Mouse (Mus musculus) erythroblast, adult 5-6 weeks (primary cell): ENCODE data around the gene Gabrd. TPM values are rescaled to one million over a fixed set of nuclear protein-coding genes. Genes with fewer than 3 reads are reported as not detected.

Experiments
- ATAC-seq: replicated peaks from 2 replicates; pipeline ENCODE4 v1.8.0; 2016; ENCODE audit warnings: moderate number of reproducible peaks, mild to moderate bottlenecking, moderate TSS enrichment, inconsistent platforms; ENCODE audit not compliant: poor library complexity, low FRiP score, severe bottlenecking
- total RNA-seq, 2 experiments: library from RNA; stranded (forward) in 1 of 2; stranded (reverse) in 1 of 2; fragments of 150-400 nt in 1 of 2; fragments of 200-764, 138-1000 nt in 1 of 2; gene quantifications; 2 replicates each; pipeline versions ENCODE4 v1.2.3 to v1.2.4; 2015 to 2017; ENCODE audit warnings: low replicate concordance in 2 of 2

The Gabrd gene
- total RNA-seq, 2 experiments from 2014 or later, result not detected

DNA sequence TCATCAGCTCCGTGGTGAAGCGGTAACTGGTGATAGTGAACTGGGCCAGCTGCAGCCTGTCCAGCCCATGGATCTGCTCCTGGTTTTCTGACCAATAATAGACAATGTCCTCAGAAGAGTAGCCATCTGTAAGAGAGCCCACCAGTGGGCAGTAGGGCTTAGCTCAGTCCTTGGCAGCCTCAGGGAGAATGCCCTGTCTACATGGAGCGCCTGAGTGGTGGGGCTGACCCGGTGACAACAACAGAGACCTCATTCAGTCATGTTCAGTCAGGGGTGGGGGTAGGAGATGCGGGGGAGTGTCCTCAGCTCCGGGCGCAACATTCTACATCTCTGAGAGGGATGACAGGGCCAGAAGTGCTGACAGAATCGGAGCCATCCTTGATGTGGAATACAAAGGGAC lies 10.7 kb downstream of the Gabrd start:
- ATAC-seq, result no peak

DNA sequence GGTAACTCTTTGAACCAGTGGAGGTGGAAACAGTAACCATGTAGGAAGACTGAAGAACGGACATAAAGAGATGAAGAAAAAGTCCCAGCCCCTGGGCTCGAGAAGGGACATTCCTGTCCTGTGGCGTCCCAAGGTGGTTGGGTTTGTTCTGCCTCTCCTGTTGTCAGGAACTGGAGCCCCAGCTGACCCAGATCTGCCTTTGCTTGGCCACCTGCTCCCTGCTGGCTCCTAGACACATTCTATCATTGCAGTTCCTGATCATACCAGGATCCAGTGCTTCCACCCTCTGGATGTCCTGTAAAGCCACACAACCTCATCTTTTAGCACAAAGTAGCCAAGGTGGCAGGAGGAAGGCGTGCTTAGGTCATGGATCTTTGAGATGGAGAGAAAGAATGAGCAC lies 14.6 kb downstream of the Gabrd start:
- ATAC-seq, result no peak

GRCm38 (mm10) chr4:155382752-155383151 lies 15.2 kb downstream of the Gabrd start:
- no peak for ATAC-seq

GRCm38 (mm10) chr4:155381974-155382373 lies 15.9 kb downstream of the Gabrd start:
- no peak for ATAC-seq

DNA sequence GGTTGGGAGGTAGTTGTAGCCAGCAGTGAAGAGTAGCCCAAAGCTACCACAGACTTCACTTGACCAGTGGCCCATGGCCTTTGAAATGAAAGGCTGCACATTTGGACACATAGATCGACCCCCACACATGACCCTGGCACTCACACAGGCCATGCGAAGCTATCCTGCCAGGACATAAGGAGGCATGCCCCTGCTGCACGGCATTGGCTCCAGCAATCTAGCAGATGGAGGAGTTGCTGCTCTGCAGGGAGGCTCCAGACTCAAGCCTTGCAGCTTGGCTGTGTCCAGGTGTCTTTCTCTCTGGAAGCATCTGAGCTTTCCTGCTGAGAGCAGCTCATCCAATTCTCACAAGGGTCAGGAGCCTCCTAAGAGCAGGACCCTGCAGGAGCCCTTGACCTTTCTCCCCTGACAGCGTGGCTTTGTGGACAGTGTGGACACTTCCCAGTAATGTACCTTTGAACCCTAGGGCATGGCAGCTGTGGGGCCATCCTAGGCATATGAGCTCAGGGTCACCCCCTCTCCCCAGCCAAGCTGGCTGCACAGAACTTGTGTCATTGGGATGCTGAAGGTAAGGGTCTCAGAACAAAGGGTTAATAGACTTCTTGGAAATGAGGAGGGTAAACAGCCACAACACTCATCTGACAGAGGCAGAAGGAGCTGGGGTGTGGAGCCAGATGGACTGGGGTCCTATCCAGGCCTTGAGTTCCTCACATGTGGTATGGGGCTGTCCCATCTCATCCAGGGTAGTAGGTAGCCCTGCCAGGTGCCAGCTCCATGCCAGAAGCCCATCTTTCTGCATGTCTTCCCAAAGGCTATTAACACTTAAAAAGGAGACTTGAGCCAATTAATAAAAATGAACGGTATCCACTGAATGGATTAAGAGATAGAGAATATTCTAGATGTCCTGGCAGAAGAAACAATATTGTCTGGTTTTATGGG lies 25.8 kb downstream of the Gabrd start:
- no peak for ATAC-seq

- no peak for ATAC-seq
These were observed 26.9 kb downstream of the Gabrd start for GRCm38 (mm10) chr4:155370737-155371715.

- no peak for ATAC-seq
These were observed 29.2 kb downstream of the Gabrd start for GRCm38 (mm10) chr4:155368684-155369083.

GRCm38 (mm10) chr4:155367739-155368138 lies 30.2 kb downstream of the Gabrd start:
- no peak for ATAC-seq

DNA sequence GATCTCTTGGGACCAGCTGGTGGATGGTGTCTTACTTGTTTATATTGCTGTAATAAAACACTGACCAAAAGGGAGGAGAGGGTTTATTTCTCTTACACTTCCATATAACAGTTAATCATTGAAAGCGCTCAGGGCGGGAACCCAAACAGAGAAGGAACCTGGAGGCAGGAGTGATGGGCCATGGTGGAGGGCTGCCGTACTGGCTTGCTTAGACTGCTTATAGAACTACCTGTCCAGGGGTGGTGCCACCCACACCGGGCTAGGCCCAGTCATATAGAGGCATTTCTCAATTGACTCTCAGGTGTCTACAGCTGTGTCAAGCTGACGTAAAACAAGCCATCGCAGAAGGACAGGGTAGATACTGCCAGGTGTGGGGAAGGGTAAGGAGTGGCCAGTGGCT lies 31.1 kb downstream of the Gabrd start:
- ATAC-seq, result no peak

GRCm38 (mm10) chr4:155362443-155362842 lies 35.5 kb downstream of the Gabrd start:
- ATAC-seq, result no peak

GRCm38 (mm10) chr4:155361303-155361791 lies 36.6 kb downstream of the Gabrd start, which contains the start of gene Prkcz:
Gene Prkcz (minus strand): TSS chr4:155361361.
- ATAC-seq, result no peak

GRCm38 (mm10) chr4:155360856-155361255 lies 37.1 kb downstream of the Gabrd start:
- ATAC-seq, result no peak

GRCm38 (mm10) chr4:155359560-155360464 lies 38.1 kb downstream of the Gabrd start:
- no peak for ATAC-seq

DNA sequence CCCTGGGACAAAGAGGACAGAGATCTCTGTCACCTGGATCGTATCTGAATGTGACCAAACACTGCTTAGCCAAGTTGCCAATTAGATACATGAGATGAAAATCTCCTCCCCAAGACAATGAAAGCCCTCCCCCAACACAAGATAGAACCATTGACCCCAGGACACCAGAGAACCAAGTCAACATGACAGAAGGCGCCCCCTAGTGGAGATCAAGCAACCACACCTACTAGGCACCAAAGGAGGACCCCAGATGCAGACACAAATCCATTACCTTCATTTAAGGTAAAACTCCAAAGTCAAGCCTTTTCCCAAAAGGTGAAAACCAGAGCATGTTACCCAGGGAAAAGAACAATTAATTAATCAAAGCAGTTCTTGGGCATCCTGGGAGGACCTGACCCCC lies 40.3 kb downstream of the Gabrd start:
- ATAC-seq, result no peak

GRCm38 (mm10) chr4:155356354-155356753 lies 41.6 kb downstream of the Gabrd start:
- no peak for ATAC-seq

DNA sequence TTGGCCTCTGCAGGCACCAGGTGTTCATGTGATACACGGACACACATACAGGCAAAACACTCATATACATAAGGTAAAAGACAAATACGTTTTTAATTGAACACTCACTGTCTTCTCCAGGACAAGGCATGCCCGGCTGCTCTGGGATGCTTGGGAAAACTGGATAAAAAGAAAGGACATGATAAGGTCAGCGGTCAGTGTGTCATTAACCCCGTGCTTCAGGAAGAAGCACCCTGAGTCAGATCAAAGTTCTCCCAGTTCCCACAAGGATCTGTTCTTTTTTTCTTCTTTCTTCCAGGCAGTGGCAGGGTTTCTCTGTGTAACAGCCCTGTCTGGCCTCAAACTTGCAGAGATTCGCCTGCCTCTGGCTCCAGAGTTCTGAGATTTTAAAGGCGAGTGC lies 43.4 kb downstream of the Gabrd start:
- ATAC-seq, result no peak

DNA sequence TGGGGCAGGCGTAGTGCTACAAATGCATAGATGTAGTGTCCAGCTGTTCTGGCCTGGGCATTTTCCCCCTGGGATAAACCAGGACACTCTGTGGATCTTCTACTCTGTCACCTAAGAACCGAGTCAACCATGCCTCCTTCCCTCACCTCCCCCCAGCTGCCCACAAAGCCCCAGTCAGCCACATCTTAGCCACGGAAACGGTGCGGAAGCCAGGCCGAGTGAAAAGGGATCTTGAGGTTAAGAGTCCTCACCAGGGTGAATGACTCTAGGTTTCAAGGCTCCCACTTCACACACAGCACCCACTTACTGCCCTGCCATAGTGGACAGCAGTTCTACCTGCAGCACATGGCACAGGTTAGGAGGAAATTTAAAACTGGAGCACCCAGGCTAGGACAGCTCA lies 43.9 kb downstream of the Gabrd start:
- ATAC-seq, result no peak

GRCm38 (mm10) chr4:155352581-155352980 lies 45.3 kb downstream of the Gabrd start:
- no peak for ATAC-seq

DNA sequence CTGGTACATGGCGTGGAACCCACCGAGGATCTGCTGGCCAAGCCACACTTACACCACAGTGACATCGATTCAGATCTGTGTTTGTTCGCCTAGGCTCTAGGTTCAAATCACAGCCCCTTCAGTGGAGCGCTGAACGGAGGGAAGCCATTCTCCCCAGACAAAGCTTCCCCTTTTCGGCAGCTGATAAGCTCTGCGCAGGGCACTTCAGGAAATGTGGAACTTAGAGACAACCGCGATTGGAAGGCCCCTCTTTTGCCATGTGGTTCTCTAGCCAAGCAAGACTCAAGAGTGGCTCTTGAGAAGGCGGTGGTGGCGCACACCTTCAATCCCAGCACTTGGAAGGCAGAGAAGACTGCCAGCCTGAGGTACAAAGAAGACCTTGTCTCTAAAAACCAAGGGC lies 51.6 kb downstream of the Gabrd start:
- no peak for ATAC-seq
